Mouse (Mus musculus): ENCODE measurements around the gene Mdga2.

Gene Mdga2

DNA sequence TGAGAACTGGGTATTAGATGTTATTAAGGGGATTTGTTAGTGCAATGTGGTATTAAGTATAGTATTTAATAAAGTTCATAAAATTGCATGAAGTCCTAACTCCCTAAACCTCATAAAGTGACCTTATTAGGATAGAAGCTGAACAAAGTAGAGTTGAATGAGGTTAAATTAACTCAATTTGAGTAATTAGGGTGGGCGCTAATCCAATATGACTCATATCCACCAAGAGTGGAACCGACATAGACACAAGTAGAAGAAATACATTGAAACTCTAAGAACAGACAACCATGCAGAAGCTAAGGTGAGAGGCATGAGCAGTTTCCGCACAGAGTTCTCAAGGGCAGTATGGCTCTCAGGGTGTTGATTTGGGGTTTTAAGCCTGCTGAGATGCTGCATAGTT is 165.7 kb downstream of the Mdga2 start:
- DNase-seq, result no peak

DNA sequence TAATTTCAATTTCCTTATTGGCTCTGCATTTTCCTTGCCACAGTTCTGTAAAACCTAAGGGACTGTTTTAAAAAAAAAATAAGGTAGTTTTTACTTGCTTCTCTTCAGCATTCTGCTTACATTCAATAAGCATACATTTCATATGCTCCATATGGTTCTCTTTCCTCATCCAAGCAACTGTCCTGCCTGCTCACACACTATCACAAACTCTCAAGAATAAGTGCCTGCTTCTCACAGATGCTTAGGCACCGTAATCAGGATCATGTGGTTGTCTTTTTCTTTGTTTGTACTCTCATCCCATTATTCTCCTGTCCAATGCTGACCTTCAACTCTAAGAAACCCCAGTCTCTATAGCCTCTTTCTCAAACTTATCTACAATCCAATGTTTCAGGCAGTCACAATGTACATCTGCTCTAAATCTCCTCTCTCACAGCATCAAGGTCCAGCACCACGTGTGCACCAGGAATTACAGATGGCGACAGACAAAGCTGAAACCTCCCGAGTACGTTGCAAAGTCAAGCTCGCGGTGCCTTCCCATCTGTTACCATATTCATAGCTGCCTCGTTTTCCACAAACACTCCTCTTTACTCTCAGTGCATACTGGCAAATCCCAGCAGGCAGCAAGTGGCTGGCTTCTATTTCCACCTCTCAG is 177.1 kb downstream of the Mdga2 start:
- peak in 1 of 2 experiments; percentile 35 for DNase-seq

DNA sequence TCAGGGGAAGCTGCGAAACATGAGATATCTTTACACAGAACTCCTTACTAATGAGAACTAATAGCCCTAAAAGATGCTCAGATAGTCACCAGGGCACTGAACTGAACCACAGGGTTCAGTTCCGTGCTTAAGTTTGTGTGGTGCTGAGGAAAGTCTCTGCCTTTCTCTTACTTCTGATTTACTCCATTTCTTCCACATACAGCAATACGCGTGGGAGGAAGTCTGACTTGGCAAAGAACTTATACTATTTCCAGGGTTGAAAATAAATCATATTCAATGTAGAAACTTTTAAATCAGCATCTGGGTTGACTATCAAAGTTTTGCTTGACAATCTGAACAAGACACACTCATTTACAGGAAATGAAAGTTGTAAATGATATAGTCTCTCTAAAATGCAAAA is 180.5 kb downstream of the Mdga2 start:
- DNase-seq, result no peak

DNA sequence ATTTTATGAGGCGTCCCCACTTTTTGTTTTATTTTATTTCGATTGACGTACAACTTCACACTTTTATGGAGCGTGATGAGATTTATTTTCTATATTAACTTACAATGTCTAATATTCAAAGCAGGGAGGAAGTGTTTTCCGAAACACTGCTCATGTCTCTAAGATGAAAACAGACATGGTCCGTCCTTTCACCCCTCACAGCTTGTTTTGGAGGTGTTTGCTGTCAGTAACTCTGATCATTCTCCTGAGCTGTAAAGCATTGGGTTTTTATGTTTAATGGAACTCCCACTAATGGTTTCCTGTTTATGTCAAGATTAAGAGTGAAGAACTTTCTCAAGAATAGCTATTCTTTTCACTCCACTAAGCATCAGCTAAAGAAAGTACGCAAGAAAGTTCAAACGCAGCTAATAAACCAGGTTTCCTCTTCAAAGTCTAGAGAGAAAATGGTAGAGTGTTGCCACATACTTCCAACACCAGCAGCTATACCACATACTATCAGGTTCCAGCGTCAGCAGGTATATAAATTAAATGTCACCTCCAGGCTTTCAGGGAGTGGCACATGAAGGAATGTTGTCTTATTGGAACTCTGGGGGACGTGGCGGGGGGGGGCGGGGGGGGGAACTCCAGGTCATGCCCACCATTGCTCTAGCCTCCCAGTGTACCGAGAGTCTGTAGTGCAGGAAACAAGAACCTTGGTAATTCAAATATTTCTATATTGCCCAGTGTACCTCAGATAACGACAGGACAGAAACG is 186.7 kb downstream of the Mdga2 start:
- DNase-seq, result no peak

DNA sequence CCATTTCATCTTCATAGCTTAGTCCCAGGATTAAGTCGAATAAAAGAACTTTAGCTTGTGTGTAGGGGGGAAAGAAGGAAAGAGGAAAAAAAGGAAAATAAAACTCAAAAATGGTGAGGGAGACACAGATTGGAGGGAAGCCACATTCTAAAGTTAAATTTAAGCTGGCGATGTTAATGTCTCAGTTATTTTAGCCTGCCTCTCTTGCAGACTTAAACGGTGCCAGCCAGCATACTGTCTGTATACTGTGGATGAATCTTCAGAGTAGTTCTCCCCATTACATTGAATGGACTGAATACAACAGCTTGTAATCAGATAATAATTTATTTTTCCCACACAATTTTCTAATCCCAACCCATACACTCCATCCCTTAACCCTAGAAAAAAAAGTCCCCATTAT is 205.2 kb downstream of the Mdga2 start:
- DNase-seq, result no peak

DNA sequence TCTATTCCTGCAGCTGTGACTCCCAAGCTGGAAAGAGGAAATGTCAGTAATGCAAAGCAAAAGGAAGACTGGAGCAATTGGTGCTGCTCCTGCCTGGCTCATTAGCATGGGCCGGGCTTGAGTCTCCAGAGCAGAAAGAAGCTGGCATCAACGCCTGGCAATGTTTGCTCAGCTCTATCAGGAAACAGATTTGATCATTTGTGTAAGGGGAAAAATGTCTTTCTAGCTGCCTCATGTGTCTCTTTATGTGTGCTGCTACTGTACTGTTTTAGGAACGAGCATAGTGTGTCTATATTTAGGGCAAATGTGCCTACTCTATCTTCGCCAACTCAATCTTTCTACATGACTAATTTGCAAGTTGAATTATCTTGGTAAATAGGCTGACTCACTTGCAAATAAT is 211.0 kb downstream of the Mdga2 start:
- DNase-seq, result peak; percentile 33 to 35

DNA sequence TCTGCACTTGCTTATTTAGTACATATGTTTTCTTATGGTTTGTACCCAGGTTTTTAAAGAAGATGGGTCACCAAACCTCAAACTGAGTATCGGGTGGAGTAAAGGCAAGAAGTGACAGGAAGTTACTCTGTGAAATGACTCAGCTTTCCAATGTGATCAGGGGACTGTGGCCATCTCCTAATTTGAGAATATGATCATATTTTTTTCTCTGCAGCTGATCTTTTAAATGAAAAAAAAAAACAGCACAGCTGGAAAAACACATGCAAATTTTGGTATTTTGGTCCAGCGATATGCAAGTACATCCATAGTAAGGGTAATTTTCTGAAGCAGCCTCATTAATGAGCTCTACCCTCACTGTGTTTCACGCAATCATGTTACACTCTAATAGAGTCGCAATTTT is 212.0 kb downstream of the Mdga2 start:
- DNase-seq, result no peak

DNA sequence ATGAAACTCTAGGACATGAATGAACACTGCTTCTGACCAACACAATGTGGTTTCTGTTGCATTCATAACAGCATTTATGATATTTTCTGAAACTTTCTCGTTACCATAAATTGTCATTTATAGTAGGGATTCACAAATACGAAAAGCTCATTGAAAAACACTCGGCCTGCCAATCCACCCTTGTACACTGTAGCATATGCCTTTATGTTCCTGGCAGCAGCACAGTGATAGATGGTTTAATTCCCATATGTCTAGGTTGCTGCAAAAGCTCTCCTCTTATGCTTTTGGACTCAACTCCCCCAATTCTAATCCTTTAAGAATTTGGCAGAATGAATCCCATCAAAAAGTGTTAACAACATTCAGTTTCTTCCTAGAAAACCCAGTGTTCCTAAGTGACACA is 213.2 kb downstream of the Mdga2 start:
- no peak for DNase-seq

DNA sequence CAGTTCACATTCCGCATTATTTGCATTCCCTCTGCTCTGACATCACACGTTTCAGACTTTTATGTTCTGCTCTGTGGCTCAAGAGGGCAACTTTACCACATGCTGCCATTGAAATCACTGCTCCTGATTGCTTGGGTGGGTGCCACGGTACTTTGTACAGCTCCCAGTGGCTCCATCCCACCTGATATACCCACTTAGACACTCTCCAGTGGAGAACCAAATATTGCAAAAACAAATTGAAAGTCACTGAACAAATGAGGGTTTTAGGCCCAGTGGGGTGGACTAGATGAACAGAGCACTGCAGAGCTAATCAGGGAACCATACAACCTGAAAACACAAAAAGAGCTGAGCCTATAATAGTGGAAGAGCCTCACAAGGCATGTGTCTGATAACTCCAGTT is 268.2 kb downstream of the Mdga2 start:
- DNase-seq, result no peak

DNA sequence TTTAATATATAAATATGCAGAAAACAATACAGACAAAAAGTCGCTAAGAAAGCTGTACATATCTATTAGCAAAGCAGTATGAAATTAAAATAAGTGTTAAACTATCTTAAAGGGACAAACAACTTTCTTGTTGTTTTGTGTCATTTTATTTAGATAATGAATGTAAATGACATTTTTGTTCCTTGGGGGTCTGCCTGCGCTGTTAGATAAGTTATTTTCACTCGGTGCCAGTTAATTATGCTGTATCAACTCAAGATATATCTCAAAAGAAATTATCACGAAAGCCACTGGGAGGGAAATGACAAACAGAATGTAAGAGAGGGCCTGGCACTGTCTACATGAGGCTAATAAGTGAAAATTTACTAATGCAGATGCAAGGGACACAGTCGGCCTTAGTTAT is 306.6 kb downstream of the Mdga2 start:
- no peak for DNase-seq

DNA sequence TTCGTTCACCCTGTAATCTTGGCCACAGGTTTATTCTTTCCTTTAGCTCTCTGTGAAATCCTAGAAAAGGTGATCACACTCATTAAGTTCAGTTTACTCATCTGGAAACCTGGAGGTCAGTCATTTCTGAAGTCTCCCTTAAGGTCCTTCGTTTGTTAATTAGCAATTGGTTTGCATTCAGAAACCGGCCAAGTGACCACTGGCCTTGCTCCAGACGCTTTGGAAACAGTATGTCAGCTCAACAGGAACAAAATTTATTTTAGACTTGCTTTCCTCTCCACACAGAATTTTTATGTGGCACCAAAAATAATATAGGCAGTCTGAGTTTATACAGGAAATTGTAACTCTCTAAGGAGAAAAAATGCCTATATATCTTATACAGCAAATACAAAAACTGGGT is 323.0 kb downstream of the Mdga2 start:
- peak; percentile 30 to 54 for DNase-seq

DNA sequence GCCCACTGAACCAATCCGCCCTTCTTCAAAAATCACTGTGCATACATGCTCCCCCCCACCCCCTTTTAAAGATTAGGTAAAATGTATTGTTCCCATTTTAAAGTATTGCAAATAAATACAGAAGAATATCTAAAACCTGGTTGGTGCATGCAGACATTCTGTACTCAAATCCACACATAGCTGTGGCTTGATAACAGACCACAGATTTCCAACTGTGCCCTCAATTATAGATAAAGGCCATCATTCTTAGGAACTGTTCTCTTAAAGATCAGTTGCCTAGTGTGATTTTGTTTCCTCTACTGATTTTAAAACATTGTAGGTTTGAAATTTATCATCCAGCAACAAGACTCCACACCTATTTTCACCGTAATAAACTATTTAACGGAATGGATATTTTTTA is 325.6 kb downstream of the Mdga2 start:
- DNase-seq, result no peak

DNA sequence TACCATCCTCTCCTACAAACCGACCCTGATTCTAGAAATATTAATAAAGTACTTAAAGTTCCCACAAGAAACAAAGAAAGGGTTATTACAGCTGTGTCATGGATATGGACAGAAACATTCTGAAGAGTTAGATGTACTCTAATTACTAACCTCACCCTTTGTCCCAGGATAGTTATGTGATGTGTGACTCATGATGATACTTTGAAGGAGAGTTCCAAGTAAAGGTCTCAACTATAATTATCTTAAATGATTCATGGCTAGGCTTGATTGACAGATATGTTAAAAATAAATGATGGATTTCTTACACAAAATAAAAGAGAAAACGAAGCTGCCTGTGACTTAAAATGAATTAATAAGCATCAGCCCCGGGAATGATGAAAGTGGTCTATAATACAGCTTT is 332.1 kb downstream of the Mdga2 start:
- no peak for DNase-seq

DNA sequence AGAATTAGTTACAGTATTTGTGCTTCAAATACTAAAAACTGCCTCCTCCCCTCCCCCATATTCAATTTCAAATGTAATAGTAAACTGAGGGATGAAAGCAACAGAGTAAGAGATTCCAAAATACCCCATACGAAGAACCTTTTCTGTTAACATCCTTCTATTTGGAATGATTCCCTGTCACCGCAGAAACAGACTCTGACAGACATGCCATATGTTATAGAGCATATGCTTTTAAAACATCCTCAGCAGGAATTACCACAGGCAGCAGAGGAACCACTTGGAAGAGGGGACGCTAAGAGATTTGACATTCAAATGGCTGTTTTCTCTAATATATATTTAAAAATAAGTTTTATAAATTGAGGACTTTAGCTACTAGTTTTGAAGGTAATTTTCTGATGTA is 333.1 kb downstream of the Mdga2 start:
- peak in 1 of 2 experiments; percentile 47 for DNase-seq

DNA sequence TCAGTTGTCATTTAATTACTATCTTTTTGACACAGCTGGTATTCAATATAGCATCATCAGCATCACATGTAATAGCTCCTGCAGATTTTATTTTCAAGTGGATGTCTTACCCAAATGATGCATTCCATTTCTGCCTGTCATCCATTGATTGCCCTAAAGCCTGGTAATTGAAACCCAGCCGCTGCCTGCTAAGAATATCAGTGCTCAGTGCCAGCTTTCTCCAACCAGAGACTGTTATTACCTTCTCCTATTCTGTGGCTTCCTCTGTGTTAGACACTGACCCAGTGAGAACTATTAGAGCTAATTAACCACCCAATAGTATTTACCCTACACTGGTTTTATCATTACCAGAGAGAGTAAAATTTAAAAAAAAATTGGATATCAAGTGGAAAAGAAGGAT is 333.7 kb downstream of the Mdga2 start:
- DNase-seq, result peak in 1 of 2 experiments; percentile 15

DNA sequence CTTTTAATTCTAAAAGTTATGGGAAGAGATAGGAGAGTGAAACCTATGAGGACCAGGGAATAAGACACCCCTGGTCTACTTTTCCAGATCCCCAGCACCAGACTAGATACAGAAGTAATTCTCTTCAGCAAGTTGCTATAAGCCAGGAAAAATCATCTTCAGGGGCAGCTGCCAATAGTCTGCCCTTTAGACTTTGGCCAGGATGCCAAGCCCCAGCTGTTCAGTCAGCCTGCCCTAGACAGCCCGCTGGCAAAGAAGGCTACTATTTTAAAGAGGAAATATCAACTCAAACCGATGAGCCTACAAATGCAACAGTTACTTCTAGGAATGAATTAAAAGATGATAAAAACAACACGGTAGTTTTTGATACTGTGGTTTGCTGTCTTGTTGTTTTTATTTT is 356.1 kb downstream of the Mdga2 start:
- DNase-seq, result peak; percentile 64 to 65

DNA sequence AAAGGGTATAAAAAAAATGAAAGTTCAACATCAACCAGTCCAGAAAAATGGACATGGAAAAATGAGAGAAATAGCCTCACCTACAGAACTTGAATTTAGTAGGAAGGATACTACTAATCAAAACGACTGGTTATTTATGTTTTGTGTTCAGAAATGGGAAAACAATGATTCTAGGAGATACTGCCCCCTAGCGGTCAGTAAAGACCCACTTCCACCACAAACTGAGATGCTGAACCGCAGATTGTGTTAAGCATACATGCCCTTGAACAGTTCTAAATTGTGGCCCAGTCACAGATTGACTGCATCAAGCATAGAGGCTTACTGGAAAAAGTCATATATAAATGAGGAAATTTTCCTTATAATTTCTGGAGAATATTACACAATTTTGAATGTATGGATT is 369.2 kb downstream of the Mdga2 start:
- DNase-seq, result peak; percentile 45 to 49

DNA sequence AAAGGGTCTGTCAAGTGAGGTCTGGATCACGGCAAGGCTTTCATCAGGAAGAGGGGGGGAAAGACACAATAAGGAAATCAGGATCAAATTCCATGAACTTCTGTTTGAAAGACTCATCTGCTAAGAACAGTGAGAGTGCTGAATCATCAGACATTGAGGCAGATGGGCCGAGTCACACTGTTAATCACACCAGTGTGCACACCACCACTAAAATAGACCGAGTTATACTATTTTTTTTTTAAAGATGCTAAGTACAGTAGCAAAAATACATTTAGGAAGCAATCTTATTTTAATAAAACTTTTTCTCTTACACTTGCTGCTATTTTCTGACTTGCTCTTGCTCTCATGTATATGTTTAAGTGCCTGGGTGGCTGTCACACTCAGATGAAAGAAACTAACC is 382.0 kb downstream of the Mdga2 start:
- DNase-seq, result no peak

DNA sequence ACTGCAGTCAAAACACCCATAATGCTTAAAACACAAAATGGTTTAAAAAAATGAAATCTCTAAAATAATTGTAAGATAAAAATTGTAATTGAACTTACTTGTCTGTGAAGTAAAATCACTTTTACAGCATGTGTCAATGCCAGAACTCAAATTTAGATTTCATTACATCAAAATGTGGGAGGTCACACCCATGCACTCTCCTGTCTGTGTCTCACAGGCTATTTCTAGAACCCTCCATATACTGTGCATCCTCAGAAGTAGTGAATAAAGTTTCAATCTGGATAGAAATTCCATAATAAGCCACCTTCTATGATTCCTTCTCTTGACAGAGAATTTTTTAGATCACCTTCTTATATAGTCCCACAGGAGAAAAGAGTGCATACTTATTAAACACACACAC is 466.7 kb downstream of the Mdga2 start:
- no peak for DNase-seq

DNA sequence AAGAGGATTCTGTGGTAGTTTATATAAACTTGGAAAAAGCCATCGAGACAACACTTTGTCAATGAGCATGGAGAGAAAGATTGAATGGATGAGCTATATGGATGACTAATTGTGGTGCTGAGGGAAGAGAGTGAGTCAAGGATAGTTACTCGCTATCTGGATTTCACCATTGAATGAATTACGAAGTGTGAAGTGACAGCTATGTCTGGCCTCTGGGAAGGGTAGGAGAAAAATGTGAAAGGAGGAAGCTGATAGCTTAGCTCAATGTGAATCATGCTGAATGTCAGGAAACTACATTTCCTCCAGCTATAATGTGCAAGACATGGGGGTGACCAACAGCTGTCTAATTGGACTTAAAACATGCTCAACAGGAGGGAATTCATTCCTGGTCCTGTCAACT is 487.8 kb downstream of the Mdga2 start:
- no peak for DNase-seq

DNA sequence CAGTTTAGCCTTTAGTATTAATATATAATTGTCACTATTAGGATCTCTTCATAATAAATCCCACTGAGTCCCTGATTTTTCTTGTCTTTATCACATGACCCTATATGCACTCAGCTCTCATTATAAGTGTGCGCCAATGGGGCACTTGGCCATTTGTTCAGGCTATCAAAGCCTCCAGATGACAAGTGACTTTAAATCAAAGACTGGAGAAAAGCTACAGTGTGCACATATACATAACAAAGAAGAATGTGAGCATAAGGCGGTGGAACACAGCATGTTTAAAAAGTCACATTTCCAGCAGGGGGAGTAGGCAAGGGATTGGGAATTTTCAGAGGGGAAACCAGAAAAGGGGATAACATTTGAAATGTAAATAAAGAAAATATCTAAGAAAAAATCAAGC is 497.9 kb downstream of the Mdga2 start:
- DNase-seq, result no peak

DNA sequence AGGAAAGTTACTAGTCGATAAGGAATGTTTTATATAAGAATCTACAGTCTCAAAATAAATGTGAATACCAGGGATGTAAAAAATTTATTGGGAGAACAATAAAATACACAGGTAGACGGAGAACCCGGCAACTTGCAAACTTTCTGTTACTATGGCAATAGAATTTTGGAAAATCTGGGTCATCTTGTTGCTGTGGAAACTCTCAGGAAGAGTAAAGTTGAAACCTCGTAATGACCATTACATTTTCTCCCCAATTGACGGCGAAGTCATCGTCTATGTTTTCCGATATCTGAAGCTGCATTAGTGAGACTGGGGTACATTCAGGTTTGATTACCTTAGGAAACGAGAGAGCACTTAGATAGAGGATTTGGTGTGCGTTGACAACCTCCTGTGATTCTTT is 514.0 kb downstream of the Mdga2 start:
- no peak for DNase-seq

DNA sequence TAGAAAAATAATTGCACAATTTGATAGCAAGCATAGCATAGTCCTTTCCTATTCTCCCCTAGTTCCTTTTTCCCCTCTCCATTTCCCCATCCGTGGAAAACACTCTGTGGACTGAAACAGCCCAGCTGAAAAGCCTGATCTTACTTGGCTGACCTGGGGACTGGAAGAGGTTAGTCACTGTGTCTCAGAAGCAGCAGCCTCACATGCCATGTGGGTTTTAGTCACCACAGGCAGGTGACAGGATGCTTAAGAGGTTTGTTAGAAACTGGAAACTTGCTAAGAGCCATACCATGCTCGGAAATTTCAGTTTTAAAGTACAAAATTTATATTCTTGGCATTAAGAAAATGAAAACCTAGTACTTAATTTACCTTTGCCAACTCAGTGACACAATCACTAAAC is 514.9 kb downstream of the Mdga2 start:
- DNase-seq, result no peak

DNA sequence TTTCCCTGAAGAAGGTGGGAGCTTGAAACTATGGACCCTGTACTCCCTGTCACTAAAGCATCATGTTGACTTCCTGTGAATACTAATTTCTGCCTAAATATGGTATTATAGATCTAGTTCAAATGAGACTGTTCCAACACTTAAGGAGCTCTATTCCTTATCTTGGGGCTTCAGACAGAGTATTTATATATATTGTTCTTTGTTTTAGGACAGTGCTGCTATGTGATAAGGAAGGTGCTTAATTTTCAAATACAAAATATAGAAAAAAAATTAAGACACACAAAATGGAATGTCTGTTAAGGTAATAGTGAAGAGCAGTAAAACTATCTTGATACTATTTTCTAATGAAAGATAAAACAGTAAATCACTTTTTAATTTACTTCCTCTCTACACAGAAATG is 517.3 kb downstream of the Mdga2 start:
- no peak for DNase-seq

DNA sequence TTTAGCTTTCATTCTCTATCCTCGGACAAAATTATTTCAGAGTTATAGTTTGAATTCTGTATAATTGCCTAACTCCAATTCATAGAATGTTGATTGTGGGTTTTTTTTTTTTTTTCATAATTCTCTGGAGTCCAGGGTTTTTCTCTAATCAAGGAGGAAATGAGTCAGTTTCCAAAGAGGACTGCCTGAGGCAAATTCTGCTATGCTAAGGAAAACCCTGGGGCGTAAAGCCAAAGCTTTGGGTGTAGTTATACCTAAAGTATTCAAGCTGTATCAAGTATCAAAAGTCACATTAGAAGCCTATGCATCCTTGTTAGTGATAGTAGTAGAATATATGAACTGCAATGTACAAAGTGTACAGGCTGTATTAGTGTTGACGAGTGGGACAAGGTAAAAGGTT is 519.6 kb downstream of the Mdga2 start:
- DNase-seq, result no peak

Data from cerebellum, postnatal 14 days (tissue).